Mouse (Mus musculus): ENCODE measurements at regions not wholly inside any gene's neighbourhood (a gene's known extent, or its start where the extent isn't known, plus 50 kb on each side); places are given as distances from the start of the nearest gene placed in this dataset.
A peak's percentile ranks its signal among the peaks of the same experiment; 100 is the strongest.

GRCm38 (mm10) chr5:148609506-148609880, 56.9 kb upstream of the Ubl3 start:
- no peak for DNase-seq

- DNase-seq: no peak
Measured at GRCm38 (mm10) chr5:148608857-148609505, 56.4 kb upstream of the Ubl3 start.

DNA sequence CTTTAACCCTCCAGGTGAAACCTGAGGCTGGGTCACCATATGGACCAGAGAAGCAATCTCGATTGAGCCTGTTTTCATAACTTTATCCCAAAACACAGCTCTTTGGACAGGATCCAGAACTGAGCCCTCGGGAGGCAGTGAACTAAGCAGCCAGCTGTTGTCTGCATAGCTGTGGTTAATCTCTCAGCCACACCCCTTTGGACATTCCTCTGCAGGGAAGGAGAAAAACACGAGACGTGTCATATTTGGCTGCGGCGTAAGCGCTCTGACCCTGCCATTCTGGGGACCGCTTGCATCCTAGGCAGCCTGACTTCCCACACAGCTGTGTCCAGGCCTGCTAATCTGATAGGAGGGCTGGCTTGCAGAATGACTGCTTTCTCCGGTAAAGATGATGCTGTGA, 55.6 kb upstream of the Ubl3 start:
- DNase-seq: peak in 1 of 2 experiments; percentile 49

DNA sequence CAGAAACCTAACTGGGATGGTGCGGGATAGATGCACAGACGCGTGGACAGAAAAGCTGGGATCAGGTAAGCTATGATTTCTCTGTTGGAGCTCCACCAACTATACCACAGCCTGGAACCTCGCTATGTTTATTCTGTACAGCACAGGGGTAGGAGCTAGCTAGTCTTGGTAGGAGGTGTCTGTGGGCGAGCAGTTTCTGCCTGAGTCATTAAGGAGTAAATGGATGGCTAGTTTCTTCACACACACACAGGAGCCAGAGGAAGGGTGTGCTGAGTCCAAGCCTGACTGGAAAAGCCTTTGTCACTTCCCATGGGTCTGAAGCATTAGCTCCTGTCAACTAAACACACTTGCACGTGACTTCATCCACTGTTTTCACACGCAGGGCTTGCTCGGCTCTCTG, 53.1 kb upstream of the Ubl3 start:
- DNase-seq: no peak
